Mouse (Mus musculus): ENCODE measurements around the gene Nyap1. TPM values are rescaled to one million over a fixed set of nuclear protein-coding genes. Genes with fewer than 3 reads are reported as not detected.

The Nyap1 gene
- total RNA-seq, 2 experiments from 2014 or later = 0.98 to 0.99 TPM

GRCm38 (mm10) chr5:137718020-137718790, 23.2 kb downstream of the Nyap1 start:
- intact Hi-C loops (cut with DNase I) = no loop called here
- no peak for DNase-seq (ENCODE audit: low spot score)

- intact Hi-C loops (cut with DNase I) = no loop called here
- DNase-seq (ENCODE audit: low spot score) = no peak
Measured at GRCm38 (mm10) chr5:137715685-137716084, 25.7 kb downstream of the Nyap1 start.

- DNase-seq (ENCODE audit: low spot score) = no peak
- intact Hi-C loops (cut with DNase I) = no loop called here
Measured at GRCm38 (mm10) chr5:137713454-137713853, 28.0 kb downstream of the Nyap1 start.

- intact Hi-C loops (cut with DNase I) = no loop called here
- no peak for DNase-seq (ENCODE audit: low spot score)
Measured at GRCm38 (mm10) chr5:137706913-137707633, 34.3 kb downstream of the Nyap1 start.

GRCm38 (mm10) chr5:137705242-137705641, 36.2 kb downstream of the Nyap1 start:
- intact Hi-C loops (cut with DNase I) = no loop called here
- DNase-seq (ENCODE audit: low spot score) = no peak

GRCm38 (mm10) chr5:137699850-137700249, 41.6 kb downstream of the Nyap1 start:
- intact Hi-C loops (cut with DNase I) = no loop called here
- DNase-seq (ENCODE audit: low spot score) = no peak

- intact Hi-C loops (cut with DNase I) = no loop called here
- no peak for DNase-seq (ENCODE audit: low spot score)
Measured at GRCm38 (mm10) chr5:137699080-137699479, 42.3 kb downstream of the Nyap1 start.

GRCm38 (mm10) chr5:137695930-137696329, 45.5 kb downstream of the Nyap1 start:
- intact Hi-C loops (cut with DNase I) = no loop called here

GRCm38 (mm10) chr5:137694796-137695195, 46.6 kb downstream of the Nyap1 start:
- intact Hi-C loops (cut with DNase I) = no loop called here
- DNase-seq (ENCODE audit: low spot score) = no peak

More at GRCm38 (mm10) chr5:137695930-137696329, 45.5 kb downstream of the Nyap1 start:
- DNase-seq (ENCODE audit: low spot score) = no peak

- no peak for DNase-seq (ENCODE audit: low spot score)
- intact Hi-C loops (cut with DNase I) = no loop called here
Measured at GRCm38 (mm10) chr5:137691881-137692280, 49.5 kb downstream of the Nyap1 start.

GRCm38 (mm10) chr5:137690531-137690930, 50.9 kb downstream of the Nyap1 start:
- intact Hi-C loops (cut with DNase I) = no loop called here
- no peak for DNase-seq (ENCODE audit: low spot score)

- intact Hi-C loops (cut with DNase I) = loop anchor here (5.0 kb wide), 1 partner anchor 47 kb away; no protein-coding TSS in a partner anchor
- no peak for DNase-seq (ENCODE audit: low spot score)
Measured at GRCm38 (mm10) chr5:137689974-137690373, 51.4 kb downstream of the Nyap1 start.

- intact Hi-C loops (cut with DNase I) = loop anchor here (2.0 to 5.0 kb wide), 2 partner anchors 29 to 51 kb away; no protein-coding TSS in a partner anchor
- DNase-seq (ENCODE audit: low spot score) = no peak
Measured at GRCm38 (mm10) chr5:137686127-137686790, 55.1 kb downstream of the Nyap1 start.

GRCm38 (mm10) chr5:137685653-137686052, 55.8 kb downstream of the Nyap1 start:
- intact Hi-C loops (cut with DNase I) = loop anchor here (2.0 to 5.0 kb wide), 2 partner anchors 29 to 52 kb away; no protein-coding TSS in a partner anchor
- no peak for DNase-seq (ENCODE audit: low spot score)

- DNase-seq (ENCODE audit: low spot score) = peak; percentile 99
- intact Hi-C loops (cut with DNase I) = loop anchor here (5.0 kb wide), 1 partner anchor 53 kb away; no protein-coding TSS in a partner anchor
Measured at GRCm38 (mm10) chr5:137684294-137685123, 56.9 kb downstream of the Nyap1 start, which contains the start of gene Agfg2. Gene Agfg2 (minus strand): TSS chr5:137684726.

GRCm38 (mm10) chr5:137683388-137684293, 57.8 kb downstream of the Nyap1 start:
- no peak for DNase-seq (ENCODE audit: low spot score)
- intact Hi-C loops (cut with DNase I) = no loop called here

GRCm38 (mm10) chr5:137682526-137682925, 58.9 kb downstream of the Nyap1 start:
- intact Hi-C loops (cut with DNase I) = no loop called here
- DNase-seq (ENCODE audit: low spot score) = no peak

Data from heart, postnatal 25 days (tissue).